Mouse (Mus musculus) midbrain, embryonic 10.5 days (tissue): ENCODE measurements around the gene Eif2ak4. TPM values are rescaled to one million over a fixed set of nuclear protein-coding genes. Genes with fewer than 3 reads are reported as not detected.

Experiments
- DNase-seq: peaks from one replicate; pipeline ENCODE4 v3.0.0-alpha.2; 2017; ENCODE audit warnings: low spot score
- H3K27ac ChIP-seq: fragments of 300-500 bp; sonication (generic); replicated peaks from 2 replicates; pipeline ENCODE4 v1.5.1; 2016; ENCODE audit warnings: mild to moderate bottlenecking
- H3K27me3 ChIP-seq: fragments of 300-500 bp; sonication (generic); 2 replicates; pipeline ENCODE4 v1.6.1; 2016; ENCODE audit warnings: low read depth, mild to moderate bottlenecking; ENCODE audit not compliant: poor library complexity, severe bottlenecking
- H3K36me3 ChIP-seq: fragments of 300-500 bp; sonication (generic); 2 replicates; pipeline ENCODE4 v1.6.1; 2016; ENCODE audit warnings: mild to moderate bottlenecking, moderate library complexity
- H3K4me1 ChIP-seq: fragments of 300-500 bp; sonication (generic); 2 replicates; pipeline ENCODE4 v1.6.1; 2016
- H3K4me3 ChIP-seq: fragments of 300-500 bp; sonication (generic); 2 replicates; pipeline ENCODE4 v1.5.1; 2016; ENCODE audit warnings: mild to moderate bottlenecking, moderate library complexity
- H3K9me3 ChIP-seq: fragments of 300-500 bp; sonication (generic); replicated peaks from 2 replicates; pipeline ENCODE4 v1.6.1; 2016; ENCODE audit warnings: mild to moderate bottlenecking
- WGBS: fragments of 180-500 bp; shearing (Covaris S2); methylation state at CpG from one replicate; pipeline ENCODE4 v1.1.7; 2016; 5-methylcytosine and 5-hydroxymethylcytosine counted together
- polyA plus RNA-seq: library from polyadenylated mRNA; unstranded; fragments of >200 nt; fragmentation: Nextera tagmentation; extraction: Ambion mirVana; gene quantifications from 2 replicates; pipeline ENCODE4 v1.2.1, GENCODE M21; 2016

Eif2ak4 gene
- polyA plus RNA-seq, 1 experiment from 2014 or later = 10.6 TPM

DNA sequence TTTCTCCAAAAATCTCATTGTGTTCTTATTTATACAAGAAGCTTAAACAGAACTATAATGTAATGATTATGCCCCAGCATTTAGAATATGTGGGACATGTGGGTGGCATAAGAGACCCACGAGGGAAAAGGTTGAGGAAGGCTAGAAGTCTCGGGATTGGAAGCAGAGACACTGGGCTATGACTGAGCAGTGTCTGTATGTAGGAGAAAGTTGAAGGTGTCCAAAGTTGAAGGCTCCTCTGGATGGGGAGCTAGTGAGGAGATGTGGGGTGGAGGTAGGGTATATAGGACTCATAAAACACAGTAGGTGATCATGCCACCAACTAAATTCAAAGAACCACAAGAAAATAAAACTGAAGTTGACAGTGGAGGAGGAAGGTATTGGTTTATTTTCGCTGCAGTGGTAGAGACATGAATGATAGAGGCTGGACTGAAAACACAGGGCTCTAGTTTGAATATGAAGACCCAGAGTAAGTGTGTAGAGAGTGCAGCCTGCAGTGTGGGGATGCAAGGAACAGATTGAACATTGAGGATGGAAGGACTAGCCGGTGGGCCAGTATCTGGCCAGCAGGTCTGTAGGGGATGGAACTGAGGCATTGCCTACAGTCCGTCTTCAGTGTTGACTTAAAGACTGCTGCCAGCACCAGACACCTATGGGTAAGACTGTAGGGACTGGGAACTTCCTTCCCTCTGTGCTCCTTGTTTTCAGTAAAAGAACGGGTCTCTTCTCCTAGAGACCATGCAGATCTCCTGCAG is 27.4 kb downstream of the Eif2ak4 start:
- DNase-seq = no peak
- Histone ChIP-seq H3K9me3 (peaks cover 5% of the 10 kb centered on the region; the same call in 1 of the 2 replicates), H3K4me1 (no peaks in the 10 kb centered on the region), H3K27me3 (no peaks in the 10 kb centered on the region), H3K4me3 (no peak overlapping the region), H3K27ac (no peak overlapping the region), H3K36me3 (peaks cover 88% of the 10 kb centered on the region)
- 90% methylated on average over 6 of the region's 6 CpGs for WGBS

- H3K9me3 ChIP-seq = no peaks in the 10 kb centered on the region
- H3K27ac ChIP-seq = no peak overlapping the region
- H3K36me3 ChIP-seq = peaks cover 83% of the 10 kb centered on the region
Observed at GRCm38 (mm10) chr2:118418076-118418475, 29.7 kb downstream of the Eif2ak4 start.

DNA sequence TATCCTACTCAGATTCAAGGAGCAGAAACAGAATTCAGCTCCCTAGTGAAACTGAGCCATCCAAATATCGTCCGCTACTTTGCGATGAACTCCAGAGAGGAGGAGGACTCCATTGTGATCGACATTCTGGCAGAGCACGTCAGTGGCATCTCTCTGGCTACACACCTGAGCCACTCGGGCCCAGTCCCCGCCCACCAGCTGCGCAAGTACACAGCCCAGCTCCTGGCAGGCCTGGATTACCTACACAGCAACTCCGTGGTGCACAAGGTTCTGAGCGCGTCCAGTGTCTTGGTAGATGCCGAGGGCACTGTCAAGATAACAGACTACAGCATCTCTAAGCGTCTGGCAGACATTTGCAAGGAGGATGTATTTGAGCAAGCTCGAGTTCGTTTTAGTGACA is 33.5 kb downstream of the Eif2ak4 start:
- H3K36me3 ChIP-seq = peaks cover 68% of the 10 kb centered on the region
- no peak overlapping the region for H3K4me3 ChIP-seq
- H3K27ac ChIP-seq = no peak overlapping the region
- DNase-seq = no peak
- no peaks in the 10 kb centered on the region for H3K9me3 ChIP-seq
- H3K27me3 ChIP-seq = no peaks in the 10 kb centered on the region
- no peaks in the 10 kb centered on the region for H3K4me1 ChIP-seq
- 93% methylated on average over 15 of the region's 15 CpGs for WGBS

More at GRCm38 (mm10) chr2:118418076-118418475, 29.7 kb downstream of the Eif2ak4 start:
- H3K27me3 ChIP-seq = no peaks in the 10 kb centered on the region
- H3K4me3 ChIP-seq = no peak overlapping the region
- 93% methylated on average over 4 of the region's 4 CpGs for WGBS
- no peak for DNase-seq
- H3K4me1 ChIP-seq = no peaks in the 10 kb centered on the region

DNA sequence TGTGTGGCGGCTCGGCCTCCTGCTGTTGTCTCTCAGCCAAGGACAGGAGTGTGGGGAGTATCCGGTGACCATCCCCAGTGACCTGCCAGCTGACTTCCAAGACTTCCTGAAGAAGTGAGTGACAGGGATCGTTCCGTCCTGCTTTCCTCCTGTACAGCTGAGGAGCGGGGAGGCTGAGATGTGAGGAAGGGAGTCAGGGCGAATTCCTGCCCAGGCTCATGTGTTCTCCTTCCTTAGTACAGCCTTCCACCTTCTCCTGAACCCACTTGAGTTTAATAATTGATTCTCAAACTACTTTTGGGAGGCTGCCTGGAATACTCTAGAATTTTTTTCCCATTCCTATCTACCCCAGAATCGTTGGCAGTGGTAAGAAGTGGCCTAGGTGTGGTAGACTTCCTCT is 34.0 kb downstream of the Eif2ak4 start:
- WGBS = 85% methylated on average over 8 of the region's 8 CpGs
- Histone ChIP-seq H3K27me3 (no peaks in the 10 kb centered on the region), H3K36me3 (peaks cover 68% of the 10 kb centered on the region), H3K9me3 (no peaks in the 10 kb centered on the region), H3K4me1 (no peaks in the 10 kb centered on the region), H3K4me3 (no peak overlapping the region), H3K27ac (no peak overlapping the region)
- no peak for DNase-seq

DNA sequence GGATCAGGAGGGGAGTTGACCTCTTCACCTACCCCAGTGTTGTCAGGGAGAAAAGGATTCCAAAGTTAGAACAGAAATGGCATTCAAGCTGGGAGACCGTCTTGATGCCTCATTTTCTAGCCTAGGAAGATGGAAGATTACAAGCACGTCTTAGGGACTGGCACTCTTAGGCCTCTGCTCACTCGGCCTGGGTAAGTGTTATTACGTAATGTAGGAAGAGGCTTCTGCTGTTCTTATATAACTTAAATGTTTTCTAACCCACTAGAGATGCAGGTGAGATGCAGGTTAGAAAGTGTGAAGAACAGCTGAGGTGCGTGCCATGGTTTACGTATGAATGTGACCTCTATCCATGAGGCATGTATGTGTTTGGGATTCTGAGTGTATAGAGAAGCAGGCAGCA is 39.9 kb downstream of the Eif2ak4 start:
- Histone ChIP-seq H3K4me3 (no peak overlapping the region), H3K27me3 (no peaks in the 10 kb centered on the region), H3K36me3 (peaks cover 65% of the 10 kb centered on the region), H3K4me1 (no peaks in the 10 kb centered on the region), H3K9me3 (no peaks in the 10 kb centered on the region), H3K27ac (no peak overlapping the region)
- WGBS = 87% methylated on average over 6 of the region's 6 CpGs
- DNase-seq = no peak

GRCm38 (mm10) chr2:118429297-118429696 is 40.9 kb downstream of the Eif2ak4 start:
- no peaks in the 10 kb centered on the region for H3K27me3 ChIP-seq
- 87% methylated on average over 9 of the region's 9 CpGs for WGBS
- DNase-seq = no peak
- no peak overlapping the region for H3K4me3 ChIP-seq
- no peaks in the 10 kb centered on the region for H3K4me1 ChIP-seq
- no peak overlapping the region for H3K27ac ChIP-seq
- H3K36me3 ChIP-seq = peaks cover 73% of the 10 kb centered on the region
- no peaks in the 10 kb centered on the region for H3K9me3 ChIP-seq

DNA sequence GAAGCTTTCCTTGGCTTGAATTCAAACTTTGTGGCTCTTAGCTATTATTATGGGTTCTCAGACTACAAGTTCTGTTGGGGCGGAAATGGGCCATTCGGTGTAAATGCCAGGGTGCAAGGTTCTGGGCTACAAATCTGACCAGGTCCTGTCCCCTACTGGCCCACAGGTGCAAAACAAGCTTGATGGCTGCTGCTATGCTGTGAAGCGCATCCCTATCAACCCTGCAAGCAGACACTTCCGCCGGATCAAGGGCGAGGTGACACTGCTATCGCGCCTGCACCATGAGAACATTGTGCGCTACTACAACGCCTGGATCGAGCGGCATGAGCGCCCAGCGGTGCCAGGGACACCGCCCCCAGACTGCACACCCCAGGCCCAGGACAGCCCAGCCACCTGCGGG is 42.2 kb downstream of the Eif2ak4 start:
- H3K4me1 ChIP-seq = no peaks in the 10 kb centered on the region
- 86% methylated on average over 16 of the region's 16 CpGs for WGBS
- DNase-seq = no peak
- H3K4me3 ChIP-seq = no peak overlapping the region
- H3K27me3 ChIP-seq = no peaks in the 10 kb centered on the region
- no peak overlapping the region for H3K27ac ChIP-seq
- peaks cover 77% of the 10 kb centered on the region for H3K36me3 ChIP-seq
- H3K9me3 ChIP-seq = no peaks in the 10 kb centered on the region

DNA sequence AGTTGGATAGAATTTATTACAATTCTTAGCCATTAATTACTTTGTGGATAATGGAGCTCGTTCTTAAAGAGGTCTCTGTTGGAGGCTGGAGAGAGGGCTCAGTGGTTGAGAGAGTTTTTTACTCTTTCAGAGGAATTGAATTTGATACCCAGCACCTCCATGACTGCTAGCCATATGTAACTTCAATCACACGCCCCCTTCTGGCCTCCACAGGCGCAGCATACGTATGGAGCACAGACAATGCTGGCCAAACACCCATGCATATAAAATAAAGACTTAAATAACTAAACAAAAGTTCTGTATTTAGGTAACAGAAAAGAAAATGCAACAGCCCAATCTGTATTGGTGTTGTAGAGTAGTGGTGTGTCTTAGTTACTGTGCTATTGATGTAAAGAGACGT is 43.2 kb downstream of the Eif2ak4 start:
- Histone ChIP-seq H3K27ac (no peak overlapping the region), H3K27me3 (no peaks in the 10 kb centered on the region), H3K9me3 (no peaks in the 10 kb centered on the region), H3K4me1 (no peaks in the 10 kb centered on the region), H3K4me3 (no peak overlapping the region), H3K36me3 (peaks cover 83% of the 10 kb centered on the region)
- WGBS = 72% methylated on average over 5 of the region's 5 CpGs
- no peak for DNase-seq

GRCm38 (mm10) chr2:118442172-118442571 is 53.8 kb downstream of the Eif2ak4 start:
- H3K36me3 ChIP-seq = peaks cover 47% of the 10 kb centered on the region

GRCm38 (mm10) chr2:118442723-118443122 is 54.3 kb downstream of the Eif2ak4 start:
- Histone ChIP-seq H3K4me3 (no peak overlapping the region), H3K4me1 (peaks cover 14% of the 10 kb centered on the region), H3K27ac (no peak overlapping the region), H3K9me3 (no peaks in the 10 kb centered on the region), H3K36me3 (peaks cover 43% of the 10 kb centered on the region), H3K27me3 (no peaks in the 10 kb centered on the region)
- WGBS = 91% methylated on average over 4 of the region's 4 CpGs
- DNase-seq = no peak

More at GRCm38 (mm10) chr2:118442172-118442571, 53.8 kb downstream of the Eif2ak4 start:
- Histone ChIP-seq H3K9me3 (no peaks in the 10 kb centered on the region), H3K27me3 (no peaks in the 10 kb centered on the region), H3K27ac (peak overlapping the region; percentile 67; the same call in 1 of the 2 replicates), H3K4me3 (no peak overlapping the region), H3K4me1 (peaks cover 12% of the 10 kb centered on the region)
- 85% methylated on average over 5 of the region's 5 CpGs for WGBS
- no peak for DNase-seq

- Histone ChIP-seq H3K27me3 (no peaks in the 10 kb centered on the region), H3K4me3 (no peak overlapping the region), H3K27ac (no peak overlapping the region), H3K9me3 (no peaks in the 10 kb centered on the region), H3K36me3 (peaks cover 44% of the 10 kb centered on the region), H3K4me1 (peaks cover 21% of the 10 kb centered on the region)
- DNase-seq = no peak
- WGBS = 85% methylated on average over 13 of the region's 13 CpGs
Observed at GRCm38 (mm10) chr2:118445696-118446674, 57.6 kb downstream of the Eif2ak4 start.

DNA sequence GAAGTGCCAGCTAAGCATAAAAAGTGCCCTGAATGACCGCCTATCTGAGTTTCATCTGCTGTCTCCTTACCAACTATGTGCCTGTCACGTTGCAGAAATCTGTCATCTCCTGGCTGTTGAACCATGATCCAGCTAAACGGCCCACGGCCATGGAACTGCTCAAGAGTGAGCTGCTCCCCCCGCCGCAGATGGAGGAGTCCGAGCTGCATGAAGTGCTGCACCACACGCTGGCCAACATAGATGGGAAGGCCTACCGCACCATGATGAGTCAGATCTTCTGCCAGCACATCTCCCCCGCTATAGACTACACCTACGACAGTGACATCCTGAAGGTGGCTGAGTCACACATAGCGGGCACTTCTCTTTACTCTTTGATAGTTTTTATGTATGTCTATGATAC is 59.8 kb downstream of the Eif2ak4 start:
- Histone ChIP-seq H3K4me3 (no peak overlapping the region), H3K9me3 (no peaks in the 10 kb centered on the region), H3K27ac (no peak overlapping the region), H3K4me1 (peaks cover 9% of the 10 kb centered on the region), H3K36me3 (peaks cover 35% of the 10 kb centered on the region), H3K27me3 (no peaks in the 10 kb centered on the region)
- no peak for DNase-seq
- 84% methylated on average over 12 of the region's 12 CpGs for WGBS

DNA sequence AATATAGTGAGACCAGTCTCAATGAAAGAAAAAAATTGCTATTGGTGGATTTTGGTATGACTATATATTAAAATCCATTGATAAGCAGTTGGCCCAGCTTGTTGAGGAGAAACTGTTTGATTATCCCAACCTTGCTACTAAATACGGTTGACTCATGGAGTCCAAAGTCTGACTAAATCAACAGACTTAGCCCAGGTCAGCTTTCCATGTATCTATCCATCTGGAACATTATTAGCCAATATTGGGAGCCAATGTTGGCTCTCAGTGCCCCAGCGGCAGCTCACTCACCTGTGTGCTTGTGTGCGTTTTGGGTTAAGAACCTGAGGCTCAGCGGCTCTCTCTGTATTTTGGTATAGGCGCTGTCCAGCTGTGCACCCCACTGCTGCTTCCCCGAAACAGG is 62.6 kb downstream of the Eif2ak4 start:
- no peak for DNase-seq
- WGBS = 95% methylated on average over 6 of the region's 6 CpGs
- Histone ChIP-seq H3K27me3 (no peaks in the 10 kb centered on the region), H3K4me1 (peaks cover 9% of the 10 kb centered on the region), H3K27ac (no peak overlapping the region), H3K4me3 (no peak overlapping the region), H3K36me3 (peaks cover 17% of the 10 kb centered on the region), H3K9me3 (no peaks in the 10 kb centered on the region)
